ENCODE assay signal across 7 mouse cellular contexts in genomic region chr6:149119853-149120252, GRCm38 (mm10). TPM values are rescaled to one million over a fixed set of nuclear protein-coding genes. Genes with fewer than 3 reads are reported as not detected.
DNase-seq lines count a peak whose midpoint lies in the region; ATAC-seq and TF ChIP-seq lines count a peak whose summit lies in the region.

No protein-coding gene starts in this region.

- ATAC-seq in kidney, embryonic 14.5 days (ENCODE audit: low FRiP score, low TSS enrichment): peak; percentile 68
- no peak for ATAC-seq in liver, embryonic 14.5 days (ENCODE audit: insufficient read depth)
- peak; percentile 41 for ATAC-seq in neural tube, embryonic 15.5 days (ENCODE audit: low FRiP score)

- H3K9ac ChIP-seq in kidney, embryonic 14.5 days (ENCODE audit: low read depth, low read length): no peak overlapping the region
- no peak overlapping the region for H3K9ac ChIP-seq in liver, embryonic 14.5 days (replicated peaks)
- no peak overlapping the region for H3K9ac ChIP-seq in neural tube, embryonic 15.5 days (replicated peaks)

- no peak overlapping the region for H3K4me3 ChIP-seq in E14TG2a.4 (replicated peaks; ENCODE audit: low read length)
- H3K4me3 ChIP-seq in kidney, embryonic 14.5 days (ENCODE audit: low read length): no peak overlapping the region
- no peak overlapping the region for H3K4me3 ChIP-seq in liver, embryonic 14.5 days (ENCODE audit: insufficient read depth in 1 of 2, low read depth in 2 of 2, low read length in 2 of 2)
- no peak overlapping the region for H3K4me3 ChIP-seq in neural tube, embryonic 15.5 days (replicated peaks)

- no peaks in the 10 kb centered on the region for H3K27me3 ChIP-seq in E14TG2a.4 (ENCODE audit: insufficient read depth, low read length)
- H3K27me3 ChIP-seq in kidney, embryonic 14.5 days (ENCODE audit: control insufficient read depth, insufficient read depth, low read length): no peaks in the 10 kb centered on the region
- H3K27me3 ChIP-seq in liver, embryonic 14.5 days (ENCODE audit: control insufficient read depth, insufficient read depth, low read length): no peaks in the 10 kb centered on the region
- H3K27me3 ChIP-seq in neural tube, embryonic 15.5 days (replicated peaks): no peaks in the 10 kb centered on the region

- H3K9me3 ChIP-seq in E14TG2a.4 (ENCODE audit: low read length): no peaks in the 10 kb centered on the region
- no peaks in the 10 kb centered on the region for H3K9me3 ChIP-seq in kidney, embryonic 14.5 days (ENCODE audit: control insufficient read depth, low read length)
- no peaks in the 10 kb centered on the region for H3K9me3 ChIP-seq in liver, embryonic 14.5 days (ENCODE audit: control insufficient read depth, low read length)
- no peaks in the 10 kb centered on the region for H3K9me3 ChIP-seq in neural tube, embryonic 15.5 days (replicated peaks)

- peak; percentile 87 for DNase-seq in 416B (ENCODE audit: low read depth)
- DNase-seq in cerebellum, postnatal 25 days: peak; percentile 37 to 70
- DNase-seq in heart, adult 9 months (ENCODE audit: low spot score in 2 of 2): peak; percentile 47 to 79
- peak in 1 of 3 experiments; percentile 44 for DNase-seq in liver, embryonic 14.5 days (ENCODE audit: low read depth in 3 of 3, low spot score in 3 of 3)

- H3K4me2 ChIP-seq in kidney, embryonic 14.5 days (replicated peaks; ENCODE audit: low read depth, low read length): no peak overlapping the region
- no peak overlapping the region for H3K4me2 ChIP-seq in liver, embryonic 14.5 days (ENCODE audit: low read depth)
- no peak overlapping the region for H3K4me2 ChIP-seq in neural tube, embryonic 15.5 days

- TF ChIP-seq CTCF in E14TG2a.4 (conservative IDR thresholded peaks at IDR 0.05; ENCODE audit: low read length): peak; percentile 97
- peak; percentile 60 for TF ChIP-seq CTCF in liver, embryonic 14.5 days (IDR thresholded peaks at IDR 0.05; ENCODE audit: low read depth)

- no peak for TF ChIP-seq EP300 in liver, embryonic 14.5 days (IDR thresholded peaks at IDR 0.05; ENCODE audit: low read depth)

- H3K36me3 ChIP-seq in E14TG2a.4 (ENCODE audit: insufficient read depth, low read length): no peaks in the 10 kb centered on the region
- H3K36me3 ChIP-seq in kidney, embryonic 14.5 days (ENCODE audit: control insufficient read depth, insufficient read depth, low read length): no peaks in the 10 kb centered on the region
- no peaks in the 10 kb centered on the region for H3K36me3 ChIP-seq in liver, embryonic 14.5 days (replicated peaks; ENCODE audit: control insufficient read depth, insufficient read depth, low read depth)
- H3K36me3 ChIP-seq in neural tube, embryonic 15.5 days: no peaks in the 10 kb centered on the region

- no peak overlapping the region for H3K27ac ChIP-seq in kidney, embryonic 14.5 days (ENCODE audit: low read depth, low read length)
- no peak overlapping the region for H3K27ac ChIP-seq in liver, embryonic 14.5 days
- no peak overlapping the region for H3K27ac ChIP-seq in neural tube, embryonic 15.5 days (replicated peaks)

- 38% methylated on average over 2 of the region's 2 CpGs for WGBS in kidney, embryonic 14.5 days
- whole genome bisulfite sequencing in liver, embryonic 14.5 days (ENCODE audit: insufficient replicate concordance): 28% methylated on average over 2 of the region's 2 CpGs
- WGBS in neural tube, embryonic 15.5 days: 41% methylated on average over 2 of the region's 2 CpGs

- peaks cover 26% of the 10 kb centered on the region for H3K4me1 ChIP-seq in E14TG2a.4 (replicated peaks; ENCODE audit: low read depth, low read length)
- H3K4me1 ChIP-seq in kidney, embryonic 14.5 days (ENCODE audit: control insufficient read depth, insufficient read depth, low read length): no peaks in the 10 kb centered on the region
- H3K4me1 ChIP-seq in liver, embryonic 14.5 days (replicated peaks; ENCODE audit: control insufficient read depth in 2 of 2, insufficient read depth in 2 of 2, low read length in 1 of 2): peaks cover 0 to 4% of the 10 kb centered on the region in 2 experiments; a peak in 2 of 4 replicates
- H3K4me1 ChIP-seq in neural tube, embryonic 15.5 days: no peaks in the 10 kb centered on the region; the same call in 1 of the 2 replicates

RNA-seq across cellular contexts. Expression of gene Gm10203, which starts 10.1 kb away (rescaled TPM):
- not detected in 2 replicates for polyA plus RNA-seq in kidney, embryonic 14.5 days (2014; fragmentation: Nextera tagmentation; extraction: Ambion mirVana)
- polyA plus RNA-seq in liver, embryonic 14.5 days (2012; rRNA removed): not detected in 2 replicates
- not detected in 2 replicates for polyA plus RNA-seq in liver, embryonic 14.5 days (2014; fragmentation: Nextera tagmentation; extraction: Ambion mirVana)
- polyA plus RNA-seq in neural tube, embryonic 15.5 days (2015; fragmentation: Nextera tagmentation; extraction: Ambion mirVana): not detected in 2 replicates

RNA-seq across cellular contexts. Expression of gene Dennd5b, which starts 18.4 kb away (rescaled TPM):
- polyA plus RNA-seq in kidney, embryonic 14.5 days (2014; fragmentation: Nextera tagmentation; extraction: Ambion mirVana): 11.8 and 18.1 TPM in 2 replicates
- polyA plus RNA-seq in liver, embryonic 14.5 days (2012; rRNA removed): 1.8 and 2.3 TPM in 2 replicates
- polyA plus RNA-seq in liver, embryonic 14.5 days (2014; fragmentation: Nextera tagmentation; extraction: Ambion mirVana): 3.1 and 3.3 TPM in 2 replicates
- polyA plus RNA-seq in neural tube, embryonic 15.5 days (2015; fragmentation: Nextera tagmentation; extraction: Ambion mirVana): 12.0 and 13.5 TPM in 2 replicates

RNA-seq across cellular contexts. Expression of gene Etfbkmt, which starts 19.8 kb away (rescaled TPM):
- 20.5 and 23.0 TPM in 2 replicates for polyA plus RNA-seq in kidney, embryonic 14.5 days (2014; fragmentation: Nextera tagmentation; extraction: Ambion mirVana)
- polyA plus RNA-seq in liver, embryonic 14.5 days (2012; rRNA removed): 6.0 and 7.8 TPM in 2 replicates
- polyA plus RNA-seq in liver, embryonic 14.5 days (2014; fragmentation: Nextera tagmentation; extraction: Ambion mirVana): 10.7 and 11.6 TPM in 2 replicates
- polyA plus RNA-seq in neural tube, embryonic 15.5 days (2015; fragmentation: Nextera tagmentation; extraction: Ambion mirVana): 7.6 and 9.8 TPM in 2 replicates
